8 mouse cellular contexts compared by ENCODE assay signal in the genomic region with DNA sequence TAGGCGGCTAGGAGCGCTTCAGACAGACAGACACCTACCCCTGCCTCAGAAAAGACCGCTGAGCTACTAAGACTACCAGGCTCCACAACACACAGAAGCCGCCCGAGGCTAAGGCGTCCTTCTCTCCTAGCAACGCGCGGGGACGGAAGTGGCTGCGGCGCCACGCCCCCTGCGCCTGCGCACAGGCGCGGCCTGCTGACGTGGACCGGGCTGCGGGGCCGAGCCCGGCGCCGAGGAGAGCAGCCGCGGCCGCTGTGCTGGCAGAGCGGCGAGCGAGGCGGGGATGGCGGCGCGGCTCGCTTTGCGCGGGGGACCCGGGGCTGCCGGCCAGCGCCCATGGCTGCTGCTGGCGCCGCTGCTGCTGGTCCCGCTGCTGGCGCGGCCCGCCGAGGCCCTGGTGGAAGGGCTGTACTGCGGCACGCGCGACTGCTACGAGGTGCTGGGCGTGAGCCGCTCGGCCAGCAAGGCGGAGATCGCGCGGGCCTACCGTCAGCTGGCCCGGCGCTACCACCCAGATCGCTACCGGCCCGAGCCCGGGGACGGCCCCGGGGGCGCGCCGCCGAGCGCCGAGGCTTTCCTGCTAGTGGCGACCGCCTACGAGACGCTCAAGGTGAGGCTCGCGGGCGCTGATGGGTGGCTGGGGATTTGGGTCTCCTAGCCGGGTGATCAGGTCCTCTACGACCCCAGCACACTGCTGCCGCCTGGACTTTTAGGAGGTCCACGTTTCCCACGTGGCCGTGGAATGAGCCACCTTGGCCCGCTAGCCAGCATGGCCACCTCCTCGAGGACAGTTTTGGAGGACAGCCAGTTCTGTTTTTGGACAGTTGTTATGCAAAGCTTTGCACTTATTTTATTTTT. TPM values are rescaled to one million over a fixed set of nuclear protein-coding genes. Genes with fewer than 3 reads are reported as not detected.
DNase-seq lines count a peak whose midpoint lies in the region; ATAC-seq and TF ChIP-seq lines count a peak whose summit lies in the region.

A gene (plus strand): TSS at position 263 of the 858 bp plus-strand sequence.

- CTCF ChIA-PET in Patski (lab: Charles Lee) = interaction anchor here (0.6 kb wide), 1 partner anchor 106 kb away, joined by 3 read pairs; no protein-coding TSS in a partner anchor

- peak within 1 kb of the TSS; percentile 82 for H3K4me3 ChIP-seq in hindbrain, embryonic 12.5 days

- peak; percentile 88 for ATAC-seq in Patski
- peak; percentile 99 for ATAC-seq in hindbrain, embryonic 12.5 days (ENCODE audit: low FRiP score)

- H3K36me3 ChIP-seq in hindbrain, embryonic 12.5 days = no peaks in the 10 kb centered on the region

- no peaks in the 10 kb centered on the region for H3K27me3 ChIP-seq in Patski
- no peaks in the 10 kb centered on the region for H3K27me3 ChIP-seq in hindbrain, embryonic 12.5 days

- TF ChIP-seq CTCF in Patski (IDR thresholded peaks at IDR 0.05) = no peak

- DNase-seq in Patski (ENCODE audit: low read depth, low spot score) = no peak
- peak; percentile 93 to 96 for DNase-seq in cerebellum, postnatal 10 days
- DNase-seq in frontal cortex, postnatal 10 days (ENCODE audit: low spot score in 2 of 2) = peak; percentile 76 to 90
- DNase-seq in layer of hippocampus, postnatal 14 days (ENCODE audit: low spot score in 2 of 2) = peak; percentile 87 to 92
- peak; percentile 94 for DNase-seq in lung, postnatal 10 days
- peak; percentile 87 for DNase-seq in ovary, postnatal 14 days (ENCODE audit: low spot score)
- peak; percentile 86 to 92 for DNase-seq in thymus, postnatal 10 days (ENCODE audit: low spot score in 2 of 2)

- in situ Hi-C loops in Patski (cut with MboI; ENCODE audit: low pct_unique_long_range_greater_than_20kb) = no loop called here

- peak within 1 kb of the TSS; percentile 92 for H3K27ac ChIP-seq in hindbrain, embryonic 12.5 days

- no peaks in the 10 kb centered on the region for H3K9me3 ChIP-seq in hindbrain, embryonic 12.5 days (replicated peaks)

- peaks cover 22% of the 10 kb centered on the region for H3K4me1 ChIP-seq in hindbrain, embryonic 12.5 days

- H3K9ac ChIP-seq in hindbrain, embryonic 12.5 days = peak within 1 kb of the TSS; percentile 94

- peak within 1 kb of the TSS; percentile 74 for H3K4me2 ChIP-seq in hindbrain, embryonic 12.5 days (replicated peaks)

- POLR2A ChIA-PET in Patski (lab: Charles Lee) = no interaction called here

- under 1% methylated on average over 87 of the region's 89 CpGs for WGBS in hindbrain, embryonic 12.5 days

RNA-seq across cellular contexts. Expression of the gene that starts here (rescaled TPM):
- 2.2 TPM for polyA plus RNA-seq in Patski (2021)
- 11.7 and 14.6 TPM in 2 replicates for polyA plus RNA-seq in hindbrain, embryonic 12.5 days (2016; fragmentation: Nextera tagmentation; extraction: Ambion mirVana)
- total RNA-seq in layer of hippocampus, postnatal 14 days (2021) = 1 to 10 TPM in 1 of 2 experiments, not detected in 1; 2.8 TPM
